Mouse (Mus musculus): ENCODE measurements around the gene Oas1d. TPM values are rescaled to one million over a fixed set of nuclear protein-coding genes. Genes with fewer than 3 reads are reported as not detected.

Oas1d gene
- polyA plus RNA-seq, 1 experiment: not detected

DNA sequence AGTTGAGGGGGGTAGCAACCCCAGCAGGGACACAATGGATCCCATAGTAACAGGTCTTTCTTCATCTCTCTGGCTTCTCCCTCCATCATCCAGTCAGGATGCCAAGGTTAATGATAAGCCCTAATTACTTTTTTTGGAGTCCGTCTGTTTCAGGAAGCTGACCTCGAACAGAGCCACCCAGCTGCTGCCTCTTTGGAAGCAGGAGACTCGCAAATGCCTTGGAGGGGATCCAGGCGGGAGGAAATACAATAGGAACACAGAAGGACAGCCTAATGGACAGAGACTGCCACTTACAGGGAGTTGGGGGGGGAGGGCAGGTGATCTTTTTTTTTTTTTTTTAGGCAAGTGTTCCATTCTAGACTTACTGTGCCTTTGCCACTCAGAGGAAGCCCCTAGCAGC is 55.4 kb downstream of the Oas1d start:
- no peak for DNase-seq (ENCODE audit: low read depth)

Other genes starting within 250 kb of the Oas1d start
- gene Dtx1, start 202.6 kb upstream of the Oas1d start, polyA plus RNA-seq (2012; rRNA removed): 6.1 and 7.0 TPM in 2 replicates
- gene Oas2, start 164.7 kb upstream of the Oas1d start, polyA plus RNA-seq (2012; rRNA removed): 3.4 and 5.4 TPM in 2 replicates
- gene Oas3, start 136.9 kb upstream of the Oas1d start, polyA plus RNA-seq (2012; rRNA removed): 0.58 and 0.72 TPM in 2 replicates
- not detected in 2 replicates for gene Oas1e, start 119.0 kb upstream of the Oas1d start, polyA plus RNA-seq (2012; rRNA removed)
- 2.7 and 4.1 TPM in 2 replicates for gene Oas1c, start 102.0 kb upstream of the Oas1d start, polyA plus RNA-seq (2012; rRNA removed)
- 0.08 TPM in 1 of 2 replicates, not detected in the other for gene Oas1f, start 67.2 kb upstream of the Oas1d start, polyA plus RNA-seq (2012; rRNA removed)
- gene Oas1h, start 53.1 kb upstream of the Oas1d start, polyA plus RNA-seq (2012; rRNA removed): not detected in 2 replicates
- 1.4 and 3.0 TPM in 2 replicates for gene Oas1g, start 26.9 kb upstream of the Oas1d start, polyA plus RNA-seq (2012; rRNA removed)
- 4.3 and 5.6 TPM in 2 replicates for gene Oas1a, start 7.0 kb upstream of the Oas1d start, polyA plus RNA-seq (2012; rRNA removed)
- not detected in 2 replicates for gene Rph3a, start 95.6 kb downstream of the Oas1d start, polyA plus RNA-seq (2012; rRNA removed)

Data from gonadal fat pad, adult 2 months (tissue).